Mouse (Mus musculus) embryonic facial prominence, embryonic 11.5 days (tissue): ENCODE measurements at regions not wholly inside any gene's neighbourhood (a gene's known extent, or its start where the extent isn't known, plus 50 kb on each side); places are given as distances from the start of the nearest gene placed in this dataset.

Experiments used
- ATAC-seq: fragments of 200-750 bp; cut with Nextera tagmentation; replicated peaks from 2 replicates; pipeline ENCODE4 v1.8.0; 2017; ENCODE audit warnings: low read depth; ENCODE audit not compliant: insufficient number of reproducible peaks, low FRiP score, low TSS enrichment
- DNase-seq: peaks from one replicate; pipeline ENCODE4 v3.0.0-alpha.2; 2015; ENCODE audit warnings: low spot score
- H3K27ac ChIP-seq: fragments of 300-500 bp; sonication (generic); replicated peaks from 2 replicates; pipeline ENCODE4 v1.5.1; 2014; ENCODE audit warnings: mild to moderate bottlenecking, low read depth, low read length, control low read depth
- H3K27me3 ChIP-seq: fragments of 300-500 bp; sonication (generic); 2 replicates; pipeline ENCODE4 v1.6.1; 2014; ENCODE audit warnings: mild to moderate bottlenecking, low read length, moderate library complexity, mixed read lengths; ENCODE audit not compliant: control insufficient read depth, insufficient read depth
- H3K36me3 ChIP-seq: fragments of 300-500 bp; sonication (generic); replicated peaks from 2 replicates; pipeline ENCODE4 v1.6.1; 2014; ENCODE audit warnings: low read depth, mild to moderate bottlenecking, low read length, moderate library complexity, mixed read lengths; ENCODE audit not compliant: control insufficient read depth, insufficient read depth
- H3K4me1 ChIP-seq: fragments of 300-500 bp; sonication (generic); 2 replicates; pipeline ENCODE4 v1.6.1; 2014; ENCODE audit warnings: low read length, mixed read lengths; ENCODE audit not compliant: control insufficient read depth, insufficient read depth
- H3K4me2 ChIP-seq: fragments of 300-500 bp; sonication (generic); 2 replicates; pipeline ENCODE4 v1.6.1; 2014; ENCODE audit warnings: low read depth, mild to moderate bottlenecking, control low read depth, low read length, moderate library complexity
- H3K4me3 ChIP-seq: fragments of 300-500 bp; sonication (generic); 2 replicates; pipeline ENCODE4 v1.5.1; 2014; ENCODE audit warnings: low read depth, low read length, control low read depth
- H3K9ac ChIP-seq: fragments of 300-500 bp; sonication (generic); replicated peaks from 2 replicates; pipeline ENCODE4 v1.6.1; 2014; ENCODE audit warnings: mild to moderate bottlenecking, control low read depth, low read length
- H3K9me3 ChIP-seq: fragments of 300-500 bp; sonication (generic); replicated peaks from 2 replicates; pipeline ENCODE4 v1.6.1; 2016; ENCODE audit warnings: mild to moderate bottlenecking, low read length, inconsistent platforms, mixed read lengths; ENCODE audit not compliant: control insufficient read depth
- WGBS: fragments of 180-500 bp; shearing (Covaris S2); extraction: QIAGEN DNeasy Blood & Tissue Kit; methylation state at CpG from one replicate; pipeline ENCODE4 v1.1.7; 2014; 5-methylcytosine and 5-hydroxymethylcytosine counted together

DNA sequence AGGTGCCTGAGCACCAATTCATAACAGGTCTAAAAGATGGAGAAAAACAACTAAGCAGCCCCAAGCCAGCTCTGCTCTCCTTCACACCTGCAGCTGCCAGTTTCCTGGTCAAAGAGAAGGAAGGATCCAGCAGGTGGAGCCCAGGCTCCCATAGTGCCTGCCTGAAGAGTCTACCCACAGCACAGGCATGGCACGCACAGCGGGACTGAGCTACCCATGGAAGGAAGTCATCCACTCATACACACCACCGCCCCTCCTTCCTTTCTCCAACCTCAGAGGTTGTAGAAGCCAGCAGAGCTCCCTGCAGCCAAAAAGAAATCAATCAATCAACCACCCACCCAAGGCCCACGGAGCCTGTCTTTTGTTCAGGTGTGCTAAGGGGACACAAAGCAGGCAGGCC is 197.0 kb upstream of the Cadm1 start:
- Histone ChIP-seq H3K4me3 (no peak overlapping the region), H3K36me3 (no peaks in the 10 kb centered on the region), H3K4me1 (peaks cover 2% of the 10 kb centered on the region; the same call in 1 of the 2 replicates), H3K4me2 (no peak overlapping the region), H3K9me3 (no peaks in the 10 kb centered on the region), H3K27me3 (no peaks in the 10 kb centered on the region), H3K9ac (no peak overlapping the region), H3K27ac (no peak overlapping the region)
- DNase-seq, result no peak
- ATAC-seq, result no peak
- WGBS, result 64% methylated on average over 4 of the region's 4 CpGs

DNA sequence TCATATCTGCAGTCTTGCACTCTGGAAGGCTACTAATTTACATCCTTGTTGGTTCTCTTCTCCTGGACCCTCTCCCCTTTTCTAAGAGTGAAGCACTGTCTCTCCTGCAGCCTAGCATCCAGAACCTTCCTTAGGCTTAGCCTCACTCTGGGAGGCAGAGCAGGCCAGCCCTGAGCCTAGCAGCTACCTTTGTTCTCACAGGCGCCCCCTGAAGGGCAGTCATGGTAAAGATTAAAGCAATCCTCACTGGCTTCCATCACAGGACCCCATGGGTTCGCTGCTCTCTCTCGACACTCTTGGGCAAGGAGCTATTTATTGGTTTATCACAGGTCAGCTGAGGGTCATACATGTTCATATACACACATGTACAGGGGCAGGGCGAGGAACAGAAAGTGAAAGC is 191.8 kb upstream of the Cadm1 start:
- H3K4me2 ChIP-seq, result no peak overlapping the region
- H3K27me3 ChIP-seq, result no peaks in the 10 kb centered on the region
- no peaks in the 10 kb centered on the region for H3K9me3 ChIP-seq
- H3K9ac ChIP-seq, result no peak overlapping the region
- ATAC-seq (no peak), DNase-seq (peak; percentile 39)
- H3K4me1 ChIP-seq, result peaks cover 2% of the 10 kb centered on the region; the same call in 1 of the 2 replicates
- WGBS, result 61% methylated on average over 4 of the region's 4 CpGs
- H3K27ac ChIP-seq, result no peak overlapping the region
- no peaks in the 10 kb centered on the region for H3K36me3 ChIP-seq
- H3K4me3 ChIP-seq, result no peak overlapping the region

DNA sequence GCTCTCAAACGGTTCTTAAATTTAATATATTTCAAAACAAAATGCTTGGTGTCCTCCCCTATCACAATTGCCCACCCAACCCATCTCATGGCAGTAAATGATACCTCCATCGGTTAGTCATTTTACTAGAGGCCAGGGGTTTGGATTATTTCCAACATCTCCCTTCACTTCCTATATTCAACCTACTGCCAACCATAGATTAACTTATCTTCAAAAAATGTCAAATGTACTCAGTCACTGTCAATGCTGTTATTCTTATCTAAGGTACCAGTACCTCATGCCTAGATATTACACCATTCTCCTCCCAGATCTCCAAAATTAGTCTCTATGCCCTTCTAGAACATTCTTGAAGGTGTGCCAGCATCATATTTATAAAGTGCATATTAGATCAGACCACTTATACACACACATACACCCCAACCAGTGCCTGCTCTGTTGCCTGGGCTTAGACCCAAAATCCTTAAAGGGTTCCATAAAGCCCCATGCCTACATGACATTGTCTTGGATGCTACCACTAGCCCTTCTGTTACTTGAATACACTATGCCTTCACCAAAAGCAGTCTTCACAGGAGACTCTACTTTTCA is 183.4 kb upstream of the Cadm1 start:
- no peaks in the 10 kb centered on the region for H3K36me3 ChIP-seq
- DNase-seq, result no peak
- ATAC-seq, result no peak
- no peak overlapping the region for H3K4me3 ChIP-seq
- WGBS, result 89% methylated on average over 2 of the region's 2 CpGs
- no peaks in the 10 kb centered on the region; the same call in 1 of the 2 replicates for H3K27me3 ChIP-seq
- H3K4me1 ChIP-seq, result no peaks in the 10 kb centered on the region
- no peak overlapping the region for H3K4me2 ChIP-seq
- H3K9me3 ChIP-seq, result no peaks in the 10 kb centered on the region
- H3K27ac ChIP-seq, result no peak overlapping the region
- no peak overlapping the region for H3K9ac ChIP-seq

DNA sequence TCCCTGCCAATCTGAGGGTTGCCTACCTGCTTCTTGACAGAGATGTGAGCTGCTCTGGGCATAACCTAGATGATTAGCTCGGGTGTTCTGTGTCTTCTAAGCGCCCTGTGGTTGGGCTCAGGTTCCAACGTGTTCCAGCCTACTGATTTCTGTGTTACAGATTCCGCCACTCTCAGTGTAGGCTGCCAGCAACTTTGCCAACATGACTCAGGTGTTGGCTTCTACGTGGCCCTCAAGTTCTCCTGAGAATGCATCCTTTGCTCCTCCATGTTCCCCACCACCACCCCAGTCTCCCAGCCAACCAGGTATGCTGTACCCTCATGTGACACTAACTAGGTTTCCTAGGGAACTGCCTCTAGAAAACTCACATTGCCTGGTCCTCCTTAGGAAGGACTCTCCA is 179.7 kb upstream of the Cadm1 start:
- Histone ChIP-seq H3K4me1 (peaks cover 8% of the 10 kb centered on the region), H3K9me3 (no peaks in the 10 kb centered on the region), H3K9ac (no peak overlapping the region), H3K27me3 (no peaks in the 10 kb centered on the region; the same call in 1 of the 2 replicates), H3K36me3 (no peaks in the 10 kb centered on the region), H3K27ac (no peak overlapping the region), H3K4me2 (no peak overlapping the region), H3K4me3 (no peak overlapping the region)
- 79% methylated on average over 5 of the region's 5 CpGs for WGBS
- DNase-seq (no peak), ATAC-seq (no peak)

DNA sequence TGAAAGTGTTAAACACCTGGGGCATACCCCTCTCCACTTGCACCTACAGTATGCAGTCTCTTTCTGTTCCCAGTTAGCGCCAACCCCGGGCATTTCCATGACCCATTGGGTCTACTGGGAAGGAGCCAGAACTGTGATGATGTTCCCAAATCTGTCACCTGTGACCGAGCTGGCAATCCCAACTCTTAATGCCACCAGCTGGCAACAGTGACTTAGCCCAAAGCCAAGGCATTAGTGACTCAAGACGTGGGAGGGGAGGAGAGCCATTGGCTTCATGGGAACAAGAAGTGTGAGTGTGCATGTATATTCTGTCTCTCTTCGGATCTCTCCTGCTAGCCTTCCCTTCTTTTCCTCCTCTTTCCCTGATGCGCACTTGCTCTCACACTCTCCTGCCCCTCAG is 178.9 kb upstream of the Cadm1 start:
- Histone ChIP-seq H3K4me2 (no peak overlapping the region), H3K4me1 (peaks cover 8% of the 10 kb centered on the region), H3K36me3 (no peaks in the 10 kb centered on the region), H3K9me3 (no peaks in the 10 kb centered on the region), H3K9ac (no peak overlapping the region), H3K27me3 (no peaks in the 10 kb centered on the region; the same call in 1 of the 2 replicates), H3K27ac (no peak overlapping the region), H3K4me3 (no peak overlapping the region)
- ATAC-seq (no peak), DNase-seq (no peak)
- 80% methylated on average over 6 of the region's 6 CpGs for WGBS

DNA sequence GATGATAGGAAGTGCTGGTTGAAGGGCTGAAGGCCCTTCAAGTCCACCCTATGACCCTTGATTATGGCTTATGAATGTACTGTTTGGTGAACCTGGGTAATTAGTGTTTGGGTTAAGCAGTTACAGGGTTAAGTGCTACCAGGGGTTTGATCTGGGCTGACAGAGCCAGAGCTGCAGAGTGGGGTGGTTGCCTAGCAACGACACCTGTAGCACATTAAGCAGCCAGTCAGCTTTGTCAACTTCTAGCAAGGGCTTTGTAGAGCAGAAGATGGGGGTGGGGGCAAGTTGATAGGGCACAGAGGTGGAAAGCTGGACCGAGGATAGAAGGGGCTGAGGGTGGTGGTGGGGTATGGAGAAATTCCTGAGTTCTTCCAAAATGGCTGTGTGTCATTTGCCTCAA is 177.0 kb upstream of the Cadm1 start:
- no peaks in the 10 kb centered on the region for H3K9me3 ChIP-seq
- DNase-seq (peak; percentile 82), ATAC-seq (peak; percentile 70)
- peaks cover 8% of the 10 kb centered on the region for H3K4me1 ChIP-seq
- H3K27ac ChIP-seq, result no peak overlapping the region
- no peak overlapping the region for H3K9ac ChIP-seq
- no peaks in the 10 kb centered on the region for H3K36me3 ChIP-seq
- WGBS, result 17% methylated on average over 2 of the region's 2 CpGs
- H3K4me2 ChIP-seq, result peak overlapping the region; percentile 16
- no peak overlapping the region for H3K4me3 ChIP-seq
- H3K27me3 ChIP-seq, result no peaks in the 10 kb centered on the region; the same call in 1 of the 2 replicates

DNA sequence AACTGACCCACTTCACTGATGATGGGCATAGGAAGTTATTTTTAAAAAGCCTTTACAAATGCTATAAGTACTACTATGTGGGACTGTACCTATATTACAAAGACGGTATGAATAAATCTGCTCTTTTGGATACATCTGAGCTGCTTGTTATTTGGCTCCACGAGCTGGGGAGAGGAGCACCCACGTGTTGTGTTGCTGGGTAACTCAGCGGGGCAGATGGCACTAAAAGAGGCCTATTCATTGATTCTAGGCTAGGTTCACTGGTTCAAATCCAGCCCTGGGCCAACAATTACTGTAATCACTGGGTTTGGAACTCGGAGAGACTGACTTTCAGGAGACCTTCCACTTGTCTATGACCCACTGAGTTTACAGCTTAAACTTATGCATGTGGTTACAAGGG is 176.0 kb upstream of the Cadm1 start:
- H3K27me3 ChIP-seq, result no peaks in the 10 kb centered on the region; the same call in 1 of the 2 replicates
- no peak for DNase-seq
- peaks cover 8% of the 10 kb centered on the region for H3K4me1 ChIP-seq
- 76% methylated on average over 5 of the region's 5 CpGs for WGBS
- no peaks in the 10 kb centered on the region for H3K36me3 ChIP-seq
- no peak overlapping the region for H3K4me3 ChIP-seq
- no peaks in the 10 kb centered on the region for H3K9me3 ChIP-seq
- no peak overlapping the region for H3K27ac ChIP-seq
- no peak overlapping the region for H3K4me2 ChIP-seq
- no peak overlapping the region for H3K9ac ChIP-seq
- no peak for ATAC-seq

DNA sequence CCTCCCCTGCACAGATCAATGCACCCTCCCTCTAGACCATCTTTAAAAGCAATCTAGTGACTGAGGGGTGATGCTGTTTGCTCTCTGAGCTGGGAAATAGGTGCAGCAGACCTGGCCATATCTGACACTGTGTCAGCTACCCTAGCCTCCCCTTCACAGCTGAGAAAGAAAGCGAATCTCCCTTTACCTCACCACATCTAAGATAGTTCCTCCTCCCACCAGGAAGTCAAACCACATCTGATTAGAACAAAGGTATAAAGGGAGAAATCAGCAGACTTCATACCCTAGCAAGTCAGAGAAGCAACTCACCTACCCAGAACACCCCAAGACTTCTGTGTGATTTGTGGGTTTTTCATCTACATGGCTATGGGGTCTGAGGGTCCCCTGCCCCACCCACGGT is 175.6 kb upstream of the Cadm1 start:
- Histone ChIP-seq H3K9ac (no peak overlapping the region), H3K4me2 (no peak overlapping the region), H3K4me3 (no peak overlapping the region), H3K9me3 (no peaks in the 10 kb centered on the region), H3K36me3 (no peaks in the 10 kb centered on the region), H3K4me1 (peaks cover 8% of the 10 kb centered on the region), H3K27ac (no peak overlapping the region), H3K27me3 (no peaks in the 10 kb centered on the region; the same call in 1 of the 2 replicates)
- 89% methylated on average over 2 of the region's 2 CpGs for WGBS
- ATAC-seq, result no peak
- DNase-seq, result no peak
